In the genomic region with DNA sequence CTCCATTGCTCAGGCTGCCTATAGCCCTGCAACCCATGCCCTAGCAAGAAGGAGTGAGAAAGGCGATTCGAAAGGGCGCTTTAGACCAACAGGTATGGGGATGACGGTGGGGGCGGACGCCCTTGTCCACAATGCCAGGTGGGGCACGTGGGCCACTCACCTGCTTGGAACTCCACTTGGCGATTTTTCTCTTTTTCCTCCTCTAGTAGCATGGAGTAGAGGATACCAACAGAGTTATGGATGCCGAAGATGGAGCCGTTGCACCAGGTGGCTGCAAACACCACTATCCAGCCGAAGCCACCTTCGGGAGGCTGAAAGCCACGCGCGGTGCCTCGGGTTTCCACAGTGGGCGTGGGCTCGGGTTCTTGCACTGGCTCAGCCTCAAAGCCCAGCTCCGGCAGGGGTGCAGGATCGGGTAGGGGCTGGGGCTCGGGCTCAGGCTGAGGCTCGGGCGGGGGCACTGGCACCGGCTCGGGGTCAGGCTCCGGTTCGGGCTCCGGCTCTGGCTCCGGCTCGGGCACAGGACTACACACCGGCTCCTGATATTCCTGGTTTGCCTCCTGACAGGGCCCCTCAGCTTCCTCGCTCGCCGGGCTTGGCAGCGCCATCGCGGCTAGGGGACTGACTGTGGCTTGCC, we compare ENCODE assay signal across 8 mouse cellular contexts. TPM values are rescaled to one million over a fixed set of nuclear protein-coding genes. Genes with fewer than 3 reads are reported as not detected.
A peak's percentile ranks its signal among the peaks of the same experiment; 100 is the strongest.
DNase-seq lines count a peak whose midpoint lies in the region; ATAC-seq and TF ChIP-seq lines count a peak whose summit lies in the region.

No protein-coding gene starts in this region.

- H3K9ac ChIP-seq in limb, embryonic 15.5 days, result peak overlapping the region; percentile 51
- peak overlapping the region; percentile 67 for H3K9ac ChIP-seq in neural tube, embryonic 12.5 days

- DNase-seq in adrenal gland, adult 2 months, result peak; percentile 26
- no peak for DNase-seq in adrenal gland, postnatal 25 days
- DNase-seq in lung, adult 2 months, result peak; percentile 31
- DNase-seq in lung, postnatal 25 days (ENCODE audit: low spot score), result no peak
- no peak for DNase-seq in left cerebral cortex, adult 11 months (ENCODE audit: low spot score)

- peak overlapping the region; percentile 67 for H3K4me2 ChIP-seq in limb, embryonic 15.5 days
- peak overlapping the region; percentile 73 for H3K4me2 ChIP-seq in neural tube, embryonic 12.5 days (replicated peaks)

- H3K4me1 ChIP-seq in lung, adult 2 months (ENCODE audit: control insufficient read depth, insufficient read depth, low read length), result no peaks in the 10 kb centered on the region; the same call in 1 of the 2 replicates
- no peaks in the 10 kb centered on the region for H3K4me1 ChIP-seq in limb, embryonic 15.5 days
- H3K4me1 ChIP-seq in neural tube, embryonic 12.5 days, result no peaks in the 10 kb centered on the region; the same call in 1 of the 2 replicates

- H3K27me3 ChIP-seq in limb, embryonic 15.5 days, result peaks cover 38% of the 10 kb centered on the region
- peaks cover 45% of the 10 kb centered on the region for H3K27me3 ChIP-seq in neural tube, embryonic 12.5 days (replicated peaks)

- peak overlapping the region; percentile 80 for H3K4me3 ChIP-seq in lung, adult 2 months (replicated peaks; ENCODE audit: extremely low read depth, low read depth, low read length)
- H3K4me3 ChIP-seq in limb, embryonic 15.5 days, result peak overlapping the region; percentile 58
- H3K4me3 ChIP-seq in neural tube, embryonic 12.5 days, result peak overlapping the region; percentile 49

- H3K9me3 ChIP-seq in limb, embryonic 15.5 days, result no peaks in the 10 kb centered on the region
- H3K9me3 ChIP-seq in neural tube, embryonic 12.5 days, result no peaks in the 10 kb centered on the region

- TF ChIP-seq CTCF in lung, adult 2 months (IDR thresholded peaks at IDR 0.05; ENCODE audit: insufficient read depth, low read length), result no peak

- WGBS in lung, adult 2 months, result 34% methylated on average over 37 of the region's 37 CpGs
- WGBS in limb, embryonic 15.5 days, result 22% methylated on average over 37 of the region's 37 CpGs
- 23% methylated on average over 37 of the region's 37 CpGs for WGBS in neural tube, embryonic 12.5 days

- TF ChIP-seq POLR2A in lung, adult 2 months (IDR thresholded peaks at IDR 0.05; ENCODE audit: borderline replicate concordance, extremely low read depth, low read depth, low read length), result no peak

- H3K36me3 ChIP-seq in limb, embryonic 15.5 days, result no peaks in the 10 kb centered on the region
- no peaks in the 10 kb centered on the region for H3K36me3 ChIP-seq in neural tube, embryonic 12.5 days

- H3K27ac ChIP-seq in limb, embryonic 15.5 days, result peak overlapping the region; percentile 94
- H3K27ac ChIP-seq in neural tube, embryonic 12.5 days, result no peak overlapping the region

- ATAC-seq in granulocyte monocyte progenitor cell, adult 5-6 weeks (replicated peaks; ENCODE audit: poor library complexity, severe bottlenecking), result peak; percentile 28; the same call in 1 of the 2 replicates
- peak; percentile 46; the same call in 1 of the 2 replicates for ATAC-seq in limb, embryonic 15.5 days (ENCODE audit: insufficient number of reproducible peaks, low FRiP score, low TSS enrichment, low read depth)
- peak; percentile 62 for ATAC-seq in neural tube, embryonic 12.5 days (ENCODE audit: low FRiP score, low read depth)

RNA-seq across cellular contexts. Expression of gene Slc16a2, which starts 0.5 kb away (rescaled TPM):
- 10 to 100 TPM; 30.7 to 46.6 TPM for total RNA-seq in adrenal gland, adult 2 months (2021)
- 45.9 and 51.8 TPM in 2 replicates for polyA plus RNA-seq in adrenal gland, adult 2 months (2012; rRNA removed)
- total RNA-seq in adrenal gland, postnatal 25 days (2021), result 41.4 and 47.5 TPM in 2 replicates
- polyA plus RNA-seq in lung, adult 2 months (2012; rRNA removed), result 32.6 and 35.0 TPM in 2 replicates
- not detected in 2 replicates for total RNA-seq in granulocyte monocyte progenitor cell, adult 5-6 weeks (2014; fragmentation: Nextera tagmentation)
- not detected in 2 replicates for total RNA-seq in granulocyte monocyte progenitor cell, adult 5-6 weeks (2017)
- polyA plus RNA-seq in limb, embryonic 15.5 days (2015; fragmentation: Nextera tagmentation; extraction: Ambion mirVana), result 29.9 and 36.4 TPM in 2 replicates
- 13.1 and 14.4 TPM in 2 replicates for polyA plus RNA-seq in neural tube, embryonic 12.5 days (2016; fragmentation: Nextera tagmentation; extraction: Ambion mirVana)

Comparison
In these comparisons a context has a peak if more than half of its experiments do, and no peak if none do; other contexts are left out.
1. DNase-seq: peak in adrenal gland, adult 2 months (single experiment) and lung, adult 2 months (single experiment); none in adrenal gland, postnatal 25 days (single experiment), lung, postnatal 25 days (single experiment) and left cerebral cortex, adult 11 months (single experiment).
2. Peak in every context shown above with its lines, with median percentiles within 50 percentile points of each other: H3K4me3 ChIP-seq and ATAC-seq.